Mouse (Mus musculus) neural tube, embryonic 11.5 days (tissue): ENCODE measurements at regions not wholly inside any gene's neighbourhood (a gene's known extent, or its start where the extent isn't known, plus 50 kb on each side); places are given as distances from the start of the nearest gene placed in this dataset.

Source experiments
- ATAC-seq: fragments of 200-750 bp; cut with Nextera tagmentation; 2 replicates; pipeline ENCODE4 v1.8.0; 2017; ENCODE audit warnings: moderate number of reproducible peaks, mild to moderate bottlenecking, moderate TSS enrichment, moderate library complexity; ENCODE audit not compliant: insufficient read depth, low FRiP score, low TSS enrichment
- DNase-seq: peaks from one replicate; pipeline ENCODE4 v3.0.0-alpha.2; 2015; ENCODE audit warnings: low spot score
- H3K27ac ChIP-seq: fragments of 300-500 bp; sonication (generic); 2 replicates; pipeline ENCODE4 v1.5.1; 2014; ENCODE audit warnings: low read depth, mild to moderate bottlenecking, low read length
- H3K27me3 ChIP-seq: fragments of 300-500 bp; sonication (generic); 2 replicates; pipeline ENCODE4 v1.6.1; 2014; ENCODE audit warnings: mild to moderate bottlenecking, low read length, mixed read lengths; ENCODE audit not compliant: control insufficient read depth, insufficient read depth
- H3K36me3 ChIP-seq: fragments of 300-500 bp; sonication (generic); 2 replicates; pipeline ENCODE4 v1.6.1; 2014; ENCODE audit warnings: mild to moderate bottlenecking, low read length, moderate library complexity, mixed read lengths; ENCODE audit not compliant: control insufficient read depth, insufficient read depth
- H3K4me1 ChIP-seq: fragments of 300-500 bp; sonication (generic); 2 replicates; pipeline ENCODE4 v1.6.1; 2014; ENCODE audit warnings: low read length, mixed read lengths; ENCODE audit not compliant: control insufficient read depth, insufficient read depth
- H3K4me2 ChIP-seq: fragments of 300-500 bp; sonication (generic); 2 replicates; pipeline ENCODE4 v1.6.1; 2014; ENCODE audit warnings: low read depth, mild to moderate bottlenecking, moderate library complexity
- H3K4me3 ChIP-seq: fragments of 300-500 bp; sonication (generic); 2 replicates; pipeline ENCODE4 v1.5.1; 2014; ENCODE audit warnings: low read depth, low read length
- H3K9ac ChIP-seq: fragments of 300-500 bp; sonication (generic); 2 replicates; pipeline ENCODE4 v1.6.1; 2014; ENCODE audit warnings: mild to moderate bottlenecking, low read length
- H3K9me3 ChIP-seq: fragments of 300-500 bp; sonication (generic); 2 replicates; pipeline ENCODE4 v1.6.1; 2016; ENCODE audit warnings: low read length; ENCODE audit not compliant: control insufficient read depth
- WGBS: fragments of 180-500 bp; shearing (Covaris S2); extraction: QIAGEN DNeasy Blood & Tissue Kit; methylation state at CpG from one replicate; pipeline ENCODE4 v1.1.7; 2014; 5-methylcytosine and 5-hydroxymethylcytosine counted together

DNA sequence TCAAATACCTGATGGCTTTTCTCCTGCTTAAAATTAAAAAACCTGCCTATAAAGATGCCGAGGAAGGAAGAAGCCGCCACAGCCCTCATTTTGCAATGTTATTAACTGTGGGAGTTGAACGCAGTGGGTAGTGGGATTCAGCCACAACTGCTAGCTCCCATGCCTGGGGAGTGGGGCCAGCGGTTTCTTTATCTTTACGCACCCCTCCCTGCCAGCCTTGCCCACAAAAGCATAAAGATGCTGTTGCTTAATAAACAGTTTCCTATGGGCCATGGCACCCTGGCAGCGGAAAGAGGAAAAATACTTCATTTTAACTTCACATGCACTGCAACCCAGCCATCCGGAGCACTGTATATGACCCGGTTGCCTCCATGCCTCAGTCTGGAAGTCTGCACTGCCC, 389.2 kb downstream of the H2al1j start:
- no peak overlapping the region for H3K9ac ChIP-seq
- no peak overlapping the region for H3K4me3 ChIP-seq
- H3K4me1 ChIP-seq = no peaks in the 10 kb centered on the region
- ATAC-seq (no peak), DNase-seq (no peak)
- no peaks in the 10 kb centered on the region for H3K36me3 ChIP-seq
- no peaks in the 10 kb centered on the region for H3K9me3 ChIP-seq
- WGBS = 77% methylated on average over 8 of the region's 8 CpGs
- H3K27me3 ChIP-seq = no peaks in the 10 kb centered on the region
- H3K4me2 ChIP-seq = no peak overlapping the region
- H3K27ac ChIP-seq = no peak overlapping the region

DNA sequence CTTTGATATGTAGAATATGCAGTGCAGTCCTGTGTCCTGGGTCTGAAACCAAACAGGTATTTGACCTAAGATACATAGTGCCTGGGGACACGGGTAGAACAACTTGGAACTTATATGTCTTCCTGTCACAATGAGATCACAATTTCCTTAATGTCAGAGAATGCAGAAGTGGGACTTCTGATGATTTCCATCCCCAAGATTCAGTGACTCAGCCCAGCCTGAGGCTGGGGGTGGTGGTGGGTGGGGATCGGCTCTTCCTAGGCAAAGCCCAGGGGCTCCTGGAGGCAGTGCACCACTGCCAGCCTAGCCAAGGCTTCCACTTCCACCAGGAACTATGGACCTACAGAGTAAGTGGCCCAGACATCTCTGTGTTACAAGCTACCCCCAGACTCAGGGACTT, 391.2 kb downstream of the H2al1j start:
- 83% methylated on average over 2 of the region's 2 CpGs for WGBS
- Histone ChIP-seq H3K4me3 (no peak overlapping the region), H3K9me3 (no peaks in the 10 kb centered on the region; the same call in 1 of the 2 replicates), H3K27ac (no peak overlapping the region), H3K4me1 (no peaks in the 10 kb centered on the region), H3K36me3 (no peaks in the 10 kb centered on the region), H3K27me3 (no peaks in the 10 kb centered on the region), H3K4me2 (no peak overlapping the region), H3K9ac (no peak overlapping the region)
- ATAC-seq (no peak), DNase-seq (no peak)

DNA sequence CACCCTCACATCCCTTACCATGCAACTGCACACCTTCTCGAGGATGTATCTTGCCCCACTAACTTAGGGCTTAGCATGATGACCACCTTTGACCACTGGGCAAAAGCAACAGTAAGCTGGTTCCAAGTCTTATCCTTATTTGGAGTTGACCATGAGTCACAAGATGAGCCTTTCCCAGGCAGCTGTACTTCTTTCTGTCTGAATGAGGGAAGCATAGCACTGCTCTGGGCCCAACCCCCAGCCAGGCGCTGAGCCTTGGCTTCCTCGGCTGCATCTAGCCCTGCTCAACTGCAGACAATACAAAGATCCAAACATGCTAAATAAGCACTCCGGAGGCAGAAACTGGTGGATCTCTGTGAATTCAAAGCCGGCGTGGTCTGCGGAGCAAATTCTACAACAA, 392.9 kb downstream of the H2al1j start:
- Histone ChIP-seq H3K27ac (no peak overlapping the region), H3K4me1 (no peaks in the 10 kb centered on the region)
- WGBS = 83% methylated on average over 7 of the region's 7 CpGs

DNA sequence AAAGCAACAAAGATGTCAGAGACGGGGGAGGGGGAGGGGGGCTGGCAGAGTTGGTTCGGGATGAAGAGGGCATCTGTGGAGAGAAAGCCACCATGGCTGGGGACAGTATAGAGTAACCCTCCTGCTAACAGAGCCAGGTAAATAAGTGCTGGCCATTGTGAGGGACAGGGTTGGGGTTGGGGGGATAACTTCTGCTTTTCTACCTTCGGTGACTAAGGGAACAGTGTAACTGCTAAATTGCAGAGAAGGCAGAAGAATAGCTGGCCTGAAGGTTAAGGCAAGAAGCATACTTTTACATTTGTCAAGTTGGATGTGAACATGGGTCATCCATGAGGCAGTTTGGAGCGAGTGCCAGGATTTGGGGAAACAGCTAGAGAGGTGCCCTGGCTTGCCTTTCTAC, 395.1 kb downstream of the H2al1j start:
- no peak for DNase-seq
- Histone ChIP-seq H3K36me3 (no peaks in the 10 kb centered on the region), H3K9me3 (no peaks in the 10 kb centered on the region; the same call in 1 of the 2 replicates), H3K27me3 (no peaks in the 10 kb centered on the region), H3K4me1 (no peaks in the 10 kb centered on the region; the same call in 1 of the 2 replicates), H3K4me2 (no peak overlapping the region), H3K27ac (no peak overlapping the region), H3K9ac (no peak overlapping the region), H3K4me3 (no peak overlapping the region)
- ATAC-seq = no peak
- WGBS = 67% methylated on average over 4 of the region's 4 CpGs

More for the DNA sequence above, 392.9 kb downstream of the H2al1j start:
- Histone ChIP-seq H3K9ac (no peak overlapping the region), H3K4me2 (no peak overlapping the region), H3K9me3 (no peaks in the 10 kb centered on the region; the same call in 1 of the 2 replicates), H3K4me3 (no peak overlapping the region), H3K27me3 (no peaks in the 10 kb centered on the region), H3K36me3 (no peaks in the 10 kb centered on the region)
- DNase-seq (no peak), ATAC-seq (no peak)

DNA sequence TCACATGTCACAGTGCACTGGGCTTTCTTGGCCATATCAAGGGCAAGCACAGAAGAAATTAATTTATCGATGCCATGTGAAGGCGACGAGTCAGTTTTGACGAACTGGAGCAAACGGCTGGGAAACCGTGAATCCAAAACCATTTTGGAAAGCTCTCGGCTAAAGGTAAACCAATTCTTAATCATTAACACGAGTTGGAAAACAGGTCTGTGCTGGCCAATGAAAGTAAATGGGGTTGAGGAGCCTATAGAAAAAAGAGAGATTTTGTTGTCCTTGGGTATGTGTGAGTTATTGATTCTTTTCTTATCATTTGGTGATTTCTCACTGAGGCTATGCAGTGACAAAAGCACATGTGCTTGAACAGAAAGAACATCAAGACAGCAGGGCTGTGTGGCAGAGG, 397.1 kb downstream of the H2al1j start:
- DNase-seq (no peak), ATAC-seq (no peak)
- Histone ChIP-seq H3K36me3 (no peaks in the 10 kb centered on the region), H3K4me2 (no peak overlapping the region), H3K27ac (no peak overlapping the region), H3K9ac (no peak overlapping the region), H3K27me3 (no peaks in the 10 kb centered on the region), H3K9me3 (no peaks in the 10 kb centered on the region; the same call in 1 of the 2 replicates), H3K4me3 (no peak overlapping the region), H3K4me1 (no peaks in the 10 kb centered on the region; the same call in 1 of the 2 replicates)
- WGBS = 91% methylated on average over 8 of the region's 8 CpGs

DNA sequence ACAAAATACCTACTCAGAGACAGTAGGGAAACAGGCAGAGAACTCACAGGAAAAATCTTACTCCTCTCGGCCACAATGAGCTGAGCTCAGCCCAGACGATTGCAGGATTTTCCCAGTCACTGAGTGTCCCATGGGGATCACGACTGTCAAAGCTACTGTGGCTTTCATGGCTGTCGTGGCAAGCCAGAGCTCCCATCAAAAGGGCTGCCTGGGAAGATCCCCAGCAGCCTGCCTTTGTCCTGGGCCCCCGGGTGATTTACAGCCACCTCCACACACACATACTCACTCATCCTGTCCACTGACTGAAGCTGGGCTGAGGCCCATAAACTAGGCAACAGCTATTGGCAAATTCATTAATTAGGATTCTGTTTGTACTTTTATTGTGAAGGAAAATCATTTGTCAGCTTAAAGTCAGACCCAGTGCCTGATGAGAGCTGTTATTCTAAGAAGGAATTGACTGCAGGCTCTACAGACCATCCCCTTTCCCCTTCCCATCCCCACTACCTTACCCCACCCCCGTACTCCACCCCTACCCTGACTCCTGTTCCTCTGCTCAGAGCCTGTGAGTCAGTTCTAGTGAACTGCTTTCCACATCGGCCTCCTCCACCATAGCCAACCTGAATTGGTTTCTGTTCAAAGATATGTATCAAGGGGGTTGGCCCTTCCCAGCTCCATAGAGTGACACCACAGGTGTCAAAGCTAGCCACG, 399.1 kb downstream of the H2al1j start:
- H3K27me3 ChIP-seq = no peaks in the 10 kb centered on the region

DNA sequence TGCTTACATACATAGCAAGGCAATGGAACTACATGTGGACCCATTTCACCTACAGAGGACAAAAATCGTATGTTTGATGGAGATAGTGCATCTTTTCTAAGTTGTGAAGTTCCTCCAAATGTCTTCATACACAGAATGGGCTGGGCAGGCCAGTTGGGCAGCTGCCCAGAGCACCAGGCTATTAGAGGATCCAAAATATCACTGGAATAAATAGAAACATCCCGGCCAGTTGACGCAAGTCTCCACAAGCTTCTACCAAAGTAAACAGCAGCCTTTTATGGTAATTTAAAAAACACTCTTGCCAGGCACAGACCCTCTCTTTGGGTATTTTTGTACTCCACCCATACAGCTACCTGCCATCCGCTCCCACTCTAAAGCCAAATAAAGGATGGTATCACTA, 400.9 kb downstream of the H2al1j start:
- H3K4me3 ChIP-seq = no peak overlapping the region
- H3K36me3 ChIP-seq = no peaks in the 10 kb centered on the region
- no peaks in the 10 kb centered on the region; the same call in 1 of the 2 replicates for H3K9me3 ChIP-seq
- WGBS = 87% methylated on average over 4 of the region's 4 CpGs
- no peak overlapping the region for H3K4me2 ChIP-seq
- H3K9ac ChIP-seq = no peak overlapping the region
- H3K4me1 ChIP-seq = no peaks in the 10 kb centered on the region; the same call in 1 of the 2 replicates
- ATAC-seq = no peak
- no peaks in the 10 kb centered on the region for H3K27me3 ChIP-seq
- no peak for DNase-seq
- H3K27ac ChIP-seq = no peak overlapping the region

More for the DNA sequence above, 399.1 kb downstream of the H2al1j start:
- H3K9me3 ChIP-seq = no peaks in the 10 kb centered on the region; the same call in 1 of the 2 replicates
- no peak overlapping the region for H3K4me3 ChIP-seq
- H3K36me3 ChIP-seq = no peaks in the 10 kb centered on the region
- H3K27ac ChIP-seq = no peak overlapping the region
- peak; percentile 86 for ATAC-seq
- no peak overlapping the region for H3K4me2 ChIP-seq
- no peak overlapping the region for H3K9ac ChIP-seq
- peak; percentile 47 for DNase-seq
- H3K4me1 ChIP-seq = no peaks in the 10 kb centered on the region; the same call in 1 of the 2 replicates
- 29% methylated on average over 8 of the region's 8 CpGs for WGBS

DNA sequence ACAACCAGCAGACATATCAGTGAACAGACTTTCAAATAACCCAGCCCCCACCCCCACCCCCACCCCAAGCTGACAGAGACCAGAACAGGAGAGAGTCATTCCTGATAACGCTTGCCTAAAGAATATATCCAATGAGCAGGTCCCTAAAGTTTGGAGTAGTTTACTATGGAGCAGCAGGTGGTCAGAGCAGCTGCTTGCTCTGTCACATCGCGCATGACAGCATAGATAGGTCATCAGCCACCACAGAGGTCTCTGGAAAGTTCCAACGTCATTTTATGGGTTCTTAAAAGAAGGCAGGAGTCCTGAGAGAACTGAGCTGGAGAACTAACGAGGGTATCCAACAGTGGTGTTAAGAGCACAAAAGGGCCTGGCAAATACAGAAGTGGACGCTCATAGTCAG, 402.4 kb downstream of the H2al1j start:
- no peak for ATAC-seq
- WGBS = 70% methylated on average over 6 of the region's 6 CpGs

DNA sequence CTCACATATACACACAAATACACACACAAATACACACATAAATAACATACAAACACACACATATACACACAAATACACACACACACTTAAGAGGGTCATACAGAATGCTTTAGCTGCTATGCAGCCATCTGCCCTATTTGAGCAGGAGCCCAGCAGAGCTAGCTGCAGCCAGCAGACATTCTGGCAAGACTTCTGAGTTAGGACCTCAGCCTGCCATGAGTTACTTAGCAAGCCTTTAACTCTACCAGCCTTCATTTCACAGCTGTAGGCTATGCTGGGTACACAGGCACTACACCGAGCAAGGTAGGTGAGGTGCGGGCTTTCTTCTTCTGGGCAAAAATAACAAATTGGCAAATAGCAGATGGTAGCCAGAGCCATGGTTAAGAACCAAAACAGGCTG, 404.7 kb downstream of the H2al1j start:
- Histone ChIP-seq H3K9ac (no peak overlapping the region), H3K9me3 (no peaks in the 10 kb centered on the region), H3K4me3 (no peak overlapping the region), H3K36me3 (no peaks in the 10 kb centered on the region), H3K27me3 (no peaks in the 10 kb centered on the region), H3K4me1 (no peaks in the 10 kb centered on the region), H3K27ac (no peak overlapping the region), H3K4me2 (no peak overlapping the region)
- ATAC-seq (no peak), DNase-seq (no peak)
- WGBS = 83% methylated on average over 2 of the region's 2 CpGs

More for the DNA sequence above, 402.4 kb downstream of the H2al1j start:
- H3K36me3 ChIP-seq = no peaks in the 10 kb centered on the region
- H3K27ac ChIP-seq = no peak overlapping the region
- no peak for DNase-seq
- no peaks in the 10 kb centered on the region for H3K27me3 ChIP-seq
- no peaks in the 10 kb centered on the region; the same call in 1 of the 2 replicates for H3K4me1 ChIP-seq
- H3K9ac ChIP-seq = no peak overlapping the region
- no peaks in the 10 kb centered on the region for H3K9me3 ChIP-seq
- H3K4me2 ChIP-seq = no peak overlapping the region
- no peak overlapping the region for H3K4me3 ChIP-seq
